Mouse (Mus musculus): Measurements from ENCODE around the gene Mrgpra2a.
"Not testable (repeated sequence)": the region's sequence is repeated elsewhere in the genome, so short reads cannot be mapped to it uniquely, and the experiment has no call there.

The Mrgpra2a gene

GRCm38 (mm10) chr7:47452015-47452414, at the start of gene Mrgpra2a:
Gene Mrgpra2a, minus strand, starts transcription at chr7:47452139.
- in situ Hi-C loops (cut with MboI, MseI): loop anchor here (5.0 kb wide), 1 partner anchor 40 kb away; no protein-coding TSS in a partner anchor

- in situ Hi-C loops (cut with MboI, MseI): loop anchor here (5.0 kb wide), 1 partner anchor 39 kb away; the partner anchor contains the start of gene Mrgpra2a
Observed at GRCm38 (mm10) chr7:47491266-47491665, 39.3 kb upstream of the Mrgpra2a start.

GRCm38 (mm10) chr7:47489438-47489837, 37.5 kb upstream of the Mrgpra2a start:
- in situ Hi-C loops (cut with MboI, MseI): not testable (repeated sequence)

GRCm38 (mm10) chr7:47483181-47483580, 31.2 kb upstream of the Mrgpra2a start:
- in situ Hi-C loops (cut with MboI, MseI): not testable (repeated sequence)

GRCm38 (mm10) chr7:47473904-47474303, 22.0 kb upstream of the Mrgpra2a start:
- in situ Hi-C loops (cut with MboI, MseI): not testable (repeated sequence)

- in situ Hi-C loops (cut with MboI, MseI): not testable (repeated sequence)
Observed at GRCm38 (mm10) chr7:47465278-47465981, 13.5 kb upstream of the Mrgpra2a start.

GRCm38 (mm10) chr7:47445729-47446128, 6.2 kb downstream of the Mrgpra2a start:
- in situ Hi-C loops (cut with MboI, MseI): not testable (repeated sequence)

GRCm38 (mm10) chr7:47436463-47436862, 15.5 kb downstream of the Mrgpra2a start:
- in situ Hi-C loops (cut with MboI, MseI): loop anchor here (5.0 kb wide), 1 partner anchor 41 kb away; no protein-coding TSS in a partner anchor

GRCm38 (mm10) chr7:47427815-47428508, 24.0 kb downstream of the Mrgpra2a start:
- in situ Hi-C loops (cut with MboI, MseI): not testable (repeated sequence)

GRCm38 (mm10) chr7:47410602-47411001, 41.3 kb downstream of the Mrgpra2a start:
- in situ Hi-C loops (cut with MboI, MseI): no loop called here

- in situ Hi-C loops (cut with MboI, MseI): no loop called here
Observed at GRCm38 (mm10) chr7:47409545-47409944, 42.4 kb downstream of the Mrgpra2a start.

- in situ Hi-C loops (cut with MboI, MseI): no loop called here
Observed at GRCm38 (mm10) chr7:47401125-47401524, 50.8 kb downstream of the Mrgpra2a start.

Measured in regulatory T cell (primary cell).